Mouse (Mus musculus): ENCODE measurements at regions not wholly inside any gene's neighbourhood (a gene's known extent, or its start where the extent isn't known, plus 50 kb on each side); places are given as distances from the start of the nearest gene placed in this dataset.
A peak's percentile ranks its signal among the peaks of the same experiment; 100 is the strongest.

GRCm38 (mm10) chr16:39363657-39364056, 471.2 kb downstream of the Igsf11 start:
- DNase-seq (ENCODE audit: low spot score) (no peak), ATAC-seq (replicated peaks; ENCODE audit: low FRiP score, low read depth) (no peak)
- peak; percentile 36 for TF ChIP-seq CTCF (IDR thresholded peaks at IDR 0.05; ENCODE audit: low read depth)
- 67% methylated on average over 2 of the region's 2 CpGs for WGBS
- Histone ChIP-seq H3K4me3 (replicated peaks; ENCODE audit: low read depth, low read length) (no peak overlapping the region), H3K4me1 (replicated peaks; ENCODE audit: insufficient read depth, low read length) (no peaks in the 10 kb centered on the region), H3K27me3 (ENCODE audit: insufficient read depth, low read length) (no peaks in the 10 kb centered on the region), H3K27ac (no peak overlapping the region), H3K4me2 (ENCODE audit: low read length) (no peak overlapping the region), H3K9me3 (replicated peaks; ENCODE audit: low read length) (no peaks in the 10 kb centered on the region), H3K36me3 (ENCODE audit: insufficient read depth, low read length) (no peaks in the 10 kb centered on the region), H3K9ac (ENCODE audit: low read depth, low read length) (no peak overlapping the region)

GRCm38 (mm10) chr16:39368276-39368675, 475.8 kb downstream of the Igsf11 start:
- Histone ChIP-seq H3K4me2 (ENCODE audit: low read length) (no peak overlapping the region), H3K9ac (ENCODE audit: low read depth, low read length) (no peak overlapping the region), H3K36me3 (ENCODE audit: insufficient read depth, low read length) (no peaks in the 10 kb centered on the region), H3K9me3 (replicated peaks; ENCODE audit: low read length) (no peaks in the 10 kb centered on the region), H3K27ac (no peak overlapping the region), H3K4me1 (replicated peaks; ENCODE audit: insufficient read depth, low read length) (no peaks in the 10 kb centered on the region), H3K27me3 (ENCODE audit: insufficient read depth, low read length) (no peaks in the 10 kb centered on the region), H3K4me3 (replicated peaks; ENCODE audit: low read depth, low read length) (no peak overlapping the region)
- no peak for DNase-seq (ENCODE audit: low spot score)
- no peak for ATAC-seq (replicated peaks; ENCODE audit: low FRiP score, low read depth)
- 83% methylated on average over 2 of the region's 2 CpGs for WGBS
- TF ChIP-seq CTCF (IDR thresholded peaks at IDR 0.05; ENCODE audit: low read depth) = no peak

GRCm38 (mm10) chr16:39374616-39375015, 482.1 kb downstream of the Igsf11 start:
- no peaks in the 10 kb centered on the region for H3K36me3 ChIP-seq (ENCODE audit: insufficient read depth, low read length)
- H3K9ac ChIP-seq (ENCODE audit: low read depth, low read length) = no peak overlapping the region
- no peak for DNase-seq (ENCODE audit: low spot score)
- H3K4me1 ChIP-seq (replicated peaks; ENCODE audit: insufficient read depth, low read length) = no peaks in the 10 kb centered on the region
- no peaks in the 10 kb centered on the region for H3K27me3 ChIP-seq (ENCODE audit: insufficient read depth, low read length)
- H3K27ac ChIP-seq = no peak overlapping the region
- WGBS = 63% methylated on average over 3 of the region's 3 CpGs
- H3K9me3 ChIP-seq (replicated peaks; ENCODE audit: low read length) = no peaks in the 10 kb centered on the region
- H3K4me2 ChIP-seq (ENCODE audit: low read length) = no peak overlapping the region
- no peak for ATAC-seq (replicated peaks; ENCODE audit: low FRiP score, low read depth)
- no peak overlapping the region for H3K4me3 ChIP-seq (replicated peaks; ENCODE audit: low read depth, low read length)
- no peak for TF ChIP-seq CTCF (IDR thresholded peaks at IDR 0.05; ENCODE audit: low read depth)

GRCm38 (mm10) chr16:39379959-39380358, 487.5 kb downstream of the Igsf11 start:
- 75% methylated on average over 7 of the region's 7 CpGs for WGBS
- Histone ChIP-seq H3K27ac (no peak overlapping the region), H3K9ac (ENCODE audit: low read depth, low read length) (no peak overlapping the region), H3K4me1 (replicated peaks; ENCODE audit: insufficient read depth, low read length) (no peaks in the 10 kb centered on the region), H3K9me3 (replicated peaks; ENCODE audit: low read length) (no peaks in the 10 kb centered on the region), H3K4me2 (ENCODE audit: low read length) (no peak overlapping the region), H3K27me3 (ENCODE audit: insufficient read depth, low read length) (no peaks in the 10 kb centered on the region), H3K36me3 (ENCODE audit: insufficient read depth, low read length) (no peaks in the 10 kb centered on the region), H3K4me3 (replicated peaks; ENCODE audit: low read depth, low read length) (no peak overlapping the region)
- TF ChIP-seq CTCF (IDR thresholded peaks at IDR 0.05; ENCODE audit: low read depth) = no peak
- ATAC-seq (replicated peaks; ENCODE audit: low FRiP score, low read depth) (no peak), DNase-seq (ENCODE audit: low spot score) (no peak)

- no peaks in the 10 kb centered on the region for H3K36me3 ChIP-seq (ENCODE audit: insufficient read depth, low read length)
- no peaks in the 10 kb centered on the region for H3K9me3 ChIP-seq (replicated peaks; ENCODE audit: low read length)
- no peak overlapping the region for H3K4me3 ChIP-seq (replicated peaks; ENCODE audit: low read depth, low read length)
- TF ChIP-seq CTCF (IDR thresholded peaks at IDR 0.05; ENCODE audit: low read depth) = no peak
- DNase-seq (ENCODE audit: low spot score) (no peak), ATAC-seq (replicated peaks; ENCODE audit: low FRiP score, low read depth) (no peak)
- no peak overlapping the region for H3K9ac ChIP-seq (ENCODE audit: low read depth, low read length)
- 57% methylated on average over 5 of the region's 5 CpGs for WGBS
- H3K27ac ChIP-seq = no peak overlapping the region
- H3K4me1 ChIP-seq (replicated peaks; ENCODE audit: insufficient read depth, low read length) = no peaks in the 10 kb centered on the region
- no peak overlapping the region for H3K4me2 ChIP-seq (ENCODE audit: low read length)
- H3K27me3 ChIP-seq (ENCODE audit: insufficient read depth, low read length) = no peaks in the 10 kb centered on the region
Observed at GRCm38 (mm10) chr16:39389943-39390342, 497.5 kb downstream of the Igsf11 start.

GRCm38 (mm10) chr16:39390626-39391025, 498.2 kb downstream of the Igsf11 start:
- DNase-seq (ENCODE audit: low spot score) (no peak), ATAC-seq (replicated peaks; ENCODE audit: low FRiP score, low read depth) (no peak)
- H3K4me2 ChIP-seq (ENCODE audit: low read length) = no peak overlapping the region
- H3K27ac ChIP-seq = no peak overlapping the region
- no peak overlapping the region for H3K4me3 ChIP-seq (replicated peaks; ENCODE audit: low read depth, low read length)
- WGBS = 87% methylated on average over 3 of the region's 3 CpGs
- no peaks in the 10 kb centered on the region for H3K4me1 ChIP-seq (replicated peaks; ENCODE audit: insufficient read depth, low read length)
- no peaks in the 10 kb centered on the region for H3K9me3 ChIP-seq (replicated peaks; ENCODE audit: low read length)
- TF ChIP-seq CTCF (IDR thresholded peaks at IDR 0.05; ENCODE audit: low read depth) = no peak
- no peak overlapping the region for H3K9ac ChIP-seq (ENCODE audit: low read depth, low read length)
- no peaks in the 10 kb centered on the region for H3K27me3 ChIP-seq (ENCODE audit: insufficient read depth, low read length)
- H3K36me3 ChIP-seq (ENCODE audit: insufficient read depth, low read length) = no peaks in the 10 kb centered on the region

GRCm38 (mm10) chr16:39402101-39402749, 509.8 kb downstream of the Igsf11 start:
- no peak for TF ChIP-seq CTCF (IDR thresholded peaks at IDR 0.05; ENCODE audit: low read depth)
- WGBS = 81% methylated on average over 4 of the region's 4 CpGs

More at GRCm38 (mm10) chr16:39402101-39402749, 509.8 kb downstream of the Igsf11 start:
- DNase-seq (ENCODE audit: low spot score) (no peak), ATAC-seq (replicated peaks; ENCODE audit: low FRiP score, low read depth) (no peak)
- Histone ChIP-seq H3K9ac (ENCODE audit: low read depth, low read length) (no peak overlapping the region), H3K27ac (no peak overlapping the region), H3K27me3 (ENCODE audit: insufficient read depth, low read length) (no peaks in the 10 kb centered on the region), H3K4me2 (ENCODE audit: low read length) (no peak overlapping the region), H3K36me3 (ENCODE audit: insufficient read depth, low read length) (no peaks in the 10 kb centered on the region), H3K4me1 (replicated peaks; ENCODE audit: insufficient read depth, low read length) (no peaks in the 10 kb centered on the region), H3K4me3 (replicated peaks; ENCODE audit: low read depth, low read length) (no peak overlapping the region), H3K9me3 (replicated peaks; ENCODE audit: low read length) (no peaks in the 10 kb centered on the region)

Measured in kidney, postnatal 0 days (tissue).